Mouse (Mus musculus): ENCODE data around the gene Zc3h12d. TPM values are rescaled to one million over a fixed set of nuclear protein-coding genes. Genes with fewer than 3 reads are reported as not detected.
"Not testable (repeated sequence)": the region's sequence is repeated elsewhere in the genome, so short reads cannot be mapped to it uniquely, and the experiment has no call there.

Gene Zc3h12d
- total RNA-seq, 2 experiments from 2014 or later = 0.13 to 0.33 TPM

GRCm38 (mm10) chr10:7871381-7872020 lies 39.2 kb downstream of the Zc3h12d start:
- peak in 1 of 2 experiments; percentile 21 for DNase-seq

- DNase-seq = no peak
Observed at GRCm38 (mm10) chr10:7874194-7874593, 41.9 kb downstream of the Zc3h12d start.

- not testable (repeated sequence) for DNase-seq
Observed at GRCm38 (mm10) chr10:7880283-7880682, 48.0 kb downstream of the Zc3h12d start.

GRCm38 (mm10) chr10:7881971-7882370 lies 49.7 kb downstream of the Zc3h12d start:
- no peak for DNase-seq

- DNase-seq = peak; percentile 77 to 84
Observed at GRCm38 (mm10) chr10:7883524-7883923, 51.3 kb downstream of the Zc3h12d start.

GRCm38 (mm10) chr10:7888256-7888868 lies 56.1 kb downstream of the Zc3h12d start:
- DNase-seq = no peak

GRCm38 (mm10) chr10:7900719-7901627 lies 68.7 kb downstream of the Zc3h12d start:
- no peak for DNase-seq

- no peak for DNase-seq
Observed at GRCm38 (mm10) chr10:7904157-7904556, 71.9 kb downstream of the Zc3h12d start.

- DNase-seq = no peak
Observed at GRCm38 (mm10) chr10:7907151-7907550, 74.9 kb downstream of the Zc3h12d start.

- DNase-seq = peak; percentile 29 to 53
Observed at GRCm38 (mm10) chr10:7911268-7911667, 79.0 kb downstream of the Zc3h12d start.

Small RNAs within 50 kb of the gene (microRNA-seq; reads per million reads assigned to microRNA genes)
- gene Mir5104 = not detected

Other genes starting within 250 kb of the Zc3h12d start
- 10 to 100 TPM; 15.2 to 16.2 TPM for gene Lrp11, start 242.7 kb upstream of the Zc3h12d start, total RNA-seq (2021)
- 10 to 100 TPM; 10.1 to 11.2 TPM for gene Nup43, start 165.0 kb upstream of the Zc3h12d start, total RNA-seq (2021)
- gene Pcmt1, start 151.3 kb upstream of the Zc3h12d start, total RNA-seq (2021) = 10 to 100 TPM; 71.4 to 78.4 TPM
- 10 to 100 TPM; 57.1 to 59.3 TPM for gene Lats1, start 151.3 kb upstream of the Zc3h12d start, total RNA-seq (2021)
- gene Katna1, start 106.5 kb upstream of the Zc3h12d start, total RNA-seq (2021) = 10 to 100 TPM; 30.6 to 32.6 TPM
- gene Ginm1, start 39.6 kb upstream of the Zc3h12d start, total RNA-seq (2021) = 100 to 1,000 TPM; 186 to 323 TPM
- gene Ppil4, start 39.6 kb upstream of the Zc3h12d start, total RNA-seq (2021) = 10 to 100 TPM; 21.4 to 27.8 TPM
- gene Tab2, start 123.8 kb downstream of the Zc3h12d start, total RNA-seq (2021) = 10 to 100 TPM; 51.2 to 51.7 TPM